Mouse (Mus musculus) MEL (cell line): ENCODE results near the gene Schip1. TPM values are rescaled to one million over a fixed set of nuclear protein-coding genes. Genes with fewer than 3 reads are reported as not detected.

Experiments used
- DNase-seq: peaks from one replicate; pipeline ENCODE4 v3.0.0; 2011; ENCODE audit warnings: low read depth, low spot score
- H3K27ac ChIP-seq: 2 replicates; pipeline ENCODE4 v1.5.1; 2012; ENCODE audit warnings: low read depth, mild to moderate bottlenecking, control low read depth, low read length, moderate library complexity; ENCODE audit not compliant: control insufficient read depth
- H3K27me3 ChIP-seq, 2 experiments: fragments of 150-350 bp in 1 of 2; sonication (generic) in 1 of 2; 2 replicates each; pipeline ENCODE4 v1.6.1; 2012; ENCODE audit warnings: low read length in 2 of 2, mild to moderate bottlenecking in 2 of 2, improper control_type of control experiment in 1 of 2, moderate library complexity in 1 of 2; ENCODE audit not compliant: insufficient read depth in 2 of 2, control insufficient read depth in 1 of 2
- H3K36me3 ChIP-seq, 2 experiments: 2 replicates each; pipeline ENCODE4 v1.6.1; 2012 to 2014; ENCODE audit warnings: low read length in 2 of 2, improper control_type of control experiment in 1 of 2, inconsistent platforms in 1 of 2, mild to moderate bottlenecking in 1 of 2; ENCODE audit not compliant: insufficient read depth in 2 of 2, control insufficient read depth in 1 of 2
- H3K4me1 ChIP-seq, 2 experiments: fragments of 150-350 bp in 1 of 2; sonication (generic) in 1 of 2; 2 replicates each; pipeline ENCODE4 v1.6.1; 2012; ENCODE audit warnings: low read length in 2 of 2, improper control_type of control experiment in 1 of 2, mild to moderate bottlenecking in 1 of 2; ENCODE audit not compliant: insufficient read depth in 2 of 2, control insufficient read depth in 1 of 2
- H3K4me3 ChIP-seq, 2 experiments: fragments of 150-350 bp in 1 of 2; sonication (generic) in 1 of 2; 2 replicates each; pipeline ENCODE4 v1.5.1; 2012; ENCODE audit warnings: low read depth in 2 of 2, low read length in 2 of 2, mild to moderate bottlenecking in 2 of 2, moderate library complexity in 2 of 2, control low read depth in 1 of 2, improper control_type of control experiment in 1 of 2; ENCODE audit not compliant: control insufficient read depth in 1 of 2, insufficient read depth in 1 of 2
- H3K79me2 ChIP-seq: 2 replicates; pipeline ENCODE4 v1.6.1; 2012; ENCODE audit warnings: mild to moderate bottlenecking, low read length, moderate library complexity; ENCODE audit not compliant: control insufficient read depth, poor library complexity, insufficient read depth
- H3K9ac ChIP-seq: 2 replicates; pipeline ENCODE4 v1.6.1; 2012; ENCODE audit warnings: low read depth, mild to moderate bottlenecking, control low read depth, low read length, moderate library complexity; ENCODE audit not compliant: control insufficient read depth, poor library complexity, severe bottlenecking
- H3K9me3 ChIP-seq: fragments of 150-350 bp; sonication (generic); replicated peaks from 2 replicates; pipeline ENCODE4 v1.6.1; 2012; ENCODE audit warnings: mild to moderate bottlenecking, low read length, improper control_type of control experiment, moderate library complexity; ENCODE audit not compliant: insufficient read depth
- BHLHE40 ChIP-seq: IDR thresholded peaks from 2 replicates; pipeline ENCODE4 v1.6.1; 2012; ENCODE audit warnings: low read depth, mild to moderate bottlenecking, inconsistent platforms, low read length, improper control_type of control experiment, borderline replicate concordance
- CHD1 ChIP-seq: IDR thresholded peaks from 2 replicates; pipeline ENCODE4 v1.6.1; 2012; ENCODE audit warnings: low read depth, mild to moderate bottlenecking, inconsistent platforms, low read length, improper control_type of control experiment
- CHD2 ChIP-seq: IDR thresholded peaks from 2 replicates; pipeline ENCODE4 v1.6.1; 2011; ENCODE audit warnings: low read length, improper control_type of control experiment
- E2F4 ChIP-seq: IDR thresholded peaks from 2 replicates; pipeline ENCODE4 v1.6.1; 2011; ENCODE audit warnings: low read depth, low read length, improper control_type of control experiment, borderline replicate concordance
- ELF1 ChIP-seq: IDR thresholded peaks from 2 replicates; pipeline ENCODE4 v1.6.1; 2014; ENCODE audit warnings: low read depth, mild to moderate bottlenecking, inconsistent platforms, low read length, improper control_type of control experiment, moderate library complexity
- EP300 ChIP-seq, 2 experiments: IDR thresholded peaks; 2 replicates each; pipeline ENCODE4 v1.6.1; 2011; ENCODE audit warnings: improper control_type of control experiment in 2 of 2, low read length in 2 of 2, low read depth in 1 of 2, mild to moderate bottlenecking in 1 of 2
- ETS1 ChIP-seq: IDR thresholded peaks from 2 replicates; pipeline ENCODE4 v1.6.1; 2012; ENCODE audit warnings: low read depth, mild to moderate bottlenecking, inconsistent platforms, low read length, improper control_type of control experiment, moderate library complexity
- GABPA ChIP-seq: IDR thresholded peaks from 2 replicates; pipeline ENCODE4 v1.6.1; 2012; ENCODE audit warnings: low read depth, mild to moderate bottlenecking, inconsistent platforms, low read length, improper control_type of control experiment, moderate library complexity
- GATA1 ChIP-seq: IDR thresholded peaks from 2 replicates; pipeline ENCODE4 v1.6.1; 2011; ENCODE audit warnings: low read depth, low read length, improper control_type of control experiment
- HCFC1 ChIP-seq: IDR thresholded peaks from 2 replicates; pipeline ENCODE4 v1.6.1; 2012; ENCODE audit warnings: low read depth, mild to moderate bottlenecking, inconsistent platforms, low read length, improper control_type of control experiment, moderate library complexity
- MAFK ChIP-seq: IDR thresholded peaks from 2 replicates; pipeline ENCODE4 v1.6.1; 2011; ENCODE audit warnings: low read depth, mild to moderate bottlenecking, low read length, improper control_type of control experiment, borderline replicate concordance
- MAZ ChIP-seq: IDR thresholded peaks from 2 replicates; pipeline ENCODE4 v1.6.1; 2012; ENCODE audit warnings: low read depth, mild to moderate bottlenecking, inconsistent platforms, low read length, improper control_type of control experiment
- MEF2A ChIP-seq: IDR thresholded peaks from 2 replicates; pipeline ENCODE4 v1.6.1; 2014; ENCODE audit warnings: low read depth, mild to moderate bottlenecking, inconsistent platforms, low read length, improper control_type of control experiment; ENCODE audit not compliant: poor library complexity, insufficient replicate concordance, severe bottlenecking; ENCODE audit errors: extremely low read depth
- MXI1 ChIP-seq: IDR thresholded peaks from 2 replicates; pipeline ENCODE4 v1.6.1; 2011; ENCODE audit warnings: mild to moderate bottlenecking, low read depth, low read length, improper control_type of control experiment
- MYB ChIP-seq: IDR thresholded peaks from 2 replicates; pipeline ENCODE4 v1.6.1; 2011; ENCODE audit warnings: mild to moderate bottlenecking, low read depth, low read length, improper control_type of control experiment
- MYC ChIP-seq: IDR thresholded peaks from 2 replicates; pipeline ENCODE4 v1.6.1; 2011; ENCODE audit warnings: low read depth, mild to moderate bottlenecking, low read length, improper control_type of control experiment, moderate library complexity
- NELFE ChIP-seq: IDR thresholded peaks from 2 replicates; pipeline ENCODE4 v1.6.1; 2011; ENCODE audit warnings: low read depth, low read length, improper control_type of control experiment
- POLR2A ChIP-seq, 2 experiments: IDR thresholded peaks; 2 replicates each; pipeline ENCODE4 v1.6.1; 2011 to 2012; ENCODE audit warnings: low read length in 2 of 2, mild to moderate bottlenecking in 2 of 2, control low read depth in 1 of 2, improper control_type of control experiment in 1 of 2, low read depth in 1 of 2, moderate library complexity in 1 of 2; ENCODE audit not compliant: control insufficient read depth in 1 of 2, insufficient read depth in 1 of 2, poor library complexity in 1 of 2
- RAD21 ChIP-seq: IDR thresholded peaks from 2 replicates; pipeline ENCODE4 v1.6.1; 2011; ENCODE audit warnings: mild to moderate bottlenecking, low read depth, low read length, improper control_type of control experiment
- RCOR1 ChIP-seq: IDR thresholded peaks from 2 replicates; pipeline ENCODE4 v1.6.1; 2012; ENCODE audit warnings: low read depth, mild to moderate bottlenecking, inconsistent platforms, low read length, improper control_type of control experiment
- SMC3 ChIP-seq: IDR thresholded peaks from 2 replicates; pipeline ENCODE4 v1.6.1; 2011; ENCODE audit warnings: low read depth, low read length, improper control_type of control experiment
- TAL1 ChIP-seq: IDR thresholded peaks from 2 replicates; pipeline ENCODE4 v1.6.1; 2012; ENCODE audit warnings: mild to moderate bottlenecking, inconsistent platforms, low read length, moderate library complexity, mixed read lengths
- TCF12 ChIP-seq: IDR thresholded peaks from 2 replicates; pipeline ENCODE4 v1.6.1; 2014; ENCODE audit warnings: low read depth, mild to moderate bottlenecking, inconsistent platforms, low read length, improper control_type of control experiment, moderate library complexity
- UBTF ChIP-seq: IDR thresholded peaks from 2 replicates; pipeline ENCODE4 v1.6.1; 2012; ENCODE audit warnings: low read depth, mild to moderate bottlenecking, inconsistent platforms, low read length, improper control_type of control experiment, moderate library complexity, borderline replicate concordance; ENCODE audit not compliant: insufficient read depth
- USF1 ChIP-seq: IDR thresholded peaks from 2 replicates; pipeline ENCODE4 v1.6.1; 2014; ENCODE audit warnings: low read depth, mild to moderate bottlenecking, inconsistent platforms, low read length, improper control_type of control experiment, moderate library complexity
- ZC3H11A ChIP-seq: IDR thresholded peaks from 2 replicates; pipeline ENCODE4 v1.6.1; 2012; ENCODE audit warnings: low read depth, mild to moderate bottlenecking, inconsistent platforms, low read length, improper control_type of control experiment
- ZKSCAN1 ChIP-seq: IDR thresholded peaks from 2 replicates; pipeline ENCODE4 v1.6.1; 2012; ENCODE audit warnings: low read depth, mild to moderate bottlenecking, inconsistent platforms, low read length, improper control_type of control experiment, moderate library complexity
- polyA plus RNA-seq, 2 experiments: library from polyadenylated mRNA; stranded (reverse) in 1 of 2; unstranded in 1 of 2; fragments of >175 nt in 1 of 2; fragments of >200 nt in 1 of 2; gene quantifications; 2 replicates each; pipeline versions ENCODE4 v1.2.1 to v1.2.4; 2012; ENCODE audit warnings: low replicate concordance in 2 of 2, low read depth in 1 of 2; ENCODE audit not compliant: insufficient read length in 2 of 2, insufficient read depth in 1 of 2, missing spikeins in 1 of 2
- total RNA-seq: library from RNA; depleted of rRNA; stranded (reverse); fragments of 300-350 nt; gene quantifications from 2 replicates; pipeline ENCODE4 v1.2.3, GENCODE M21; 2012

Schip1 gene
- total and polyA plus RNA-seq, 3 experiments, result 10.1 to 12.4 TPM; not detected in 1

- Histone ChIP-seq H3K4me3 (no peak overlapping the region), H3K9ac (no peak overlapping the region), H3K79me2 (no peaks in the 10 kb centered on the region), H3K9me3 (no peaks in the 10 kb centered on the region), H3K36me3 (no peaks in the 10 kb centered on the region), H3K4me1 (no peaks in the 10 kb centered on the region), H3K27me3 (no peaks in the 10 kb centered on the region)
- DNase-seq, result no peak
- TF ChIP-seq USF1 (no peak), MAFK (no peak)
- TF ChIP-seq, all 39 proteins: peak for 0
- no peak overlapping the region for H3K27ac ChIP-seq
Observed at GRCm38 (mm10) chr3:68518041-68518440, 453.4 kb downstream of the Schip1 start.

- H3K4me1 ChIP-seq, result no peaks in the 10 kb centered on the region
- no peak for DNase-seq
- no peaks in the 10 kb centered on the region for H3K27me3 ChIP-seq
- H3K9me3 ChIP-seq, result no peaks in the 10 kb centered on the region
- no peak overlapping the region for H3K4me3 ChIP-seq
- H3K9ac ChIP-seq, result no peak overlapping the region
- TF ChIP-seq TCF12 (no peak), RCOR1 (no peak), EP300 (IDR thresholded peaks at IDR 0.05; ENCODE audit: low read depth in 1 of 2, low read length in 2 of 2) (no peak), ZC3H11A (no peak), ETS1 (no peak), E2F4 (no peak), MYC (no peak), CHD1 (no peak), ELF1 (no peak), MEF2A (no peak), SMC3 (no peak), TAL1 (no peak), MAZ (no peak)
- no peaks in the 10 kb centered on the region for H3K79me2 ChIP-seq
- no peaks in the 10 kb centered on the region for H3K36me3 ChIP-seq
- H3K27ac ChIP-seq, result no peak overlapping the region
Observed at GRCm38 (mm10) chr3:68518586-68518985, 454.0 kb downstream of the Schip1 start.

GRCm38 (mm10) chr3:68525361-68525878 is 460.8 kb downstream of the Schip1 start:
- H3K79me2 ChIP-seq, result no peaks in the 10 kb centered on the region
- H3K36me3 ChIP-seq, result no peaks in the 10 kb centered on the region
- no peaks in the 10 kb centered on the region for H3K9me3 ChIP-seq
- no peak for DNase-seq
- no peak overlapping the region for H3K27ac ChIP-seq
- H3K9ac ChIP-seq, result no peak overlapping the region
- no peaks in the 10 kb centered on the region for H3K4me1 ChIP-seq
- H3K4me3 ChIP-seq, result no peak overlapping the region
- no peaks in the 10 kb centered on the region for H3K27me3 ChIP-seq
- TF ChIP-seq CHD2 (no peak), UBTF (no peak), POLR2A (IDR thresholded peaks at IDR 0.05; ENCODE audit: control insufficient read depth in 1 of 2, insufficient read depth in 1 of 2, low read depth in 1 of 2, low read length in 2 of 2, poor library complexity in 1 of 2) (no peak), RAD21 (no peak), GABPA (no peak), MXI1 (no peak), TAL1 (no peak), MYB (no peak), NELFE (no peak), HCFC1 (no peak), BHLHE40 (no peak), ZKSCAN1 (no peak), EP300 (IDR thresholded peaks at IDR 0.05; ENCODE audit: low read depth in 1 of 2, low read length in 2 of 2) (no peak), TCF12 (no peak), GATA1 (no peak)
